Comparison of ENCODE assay signal across 10 mouse cellular contexts in genomic region chr11:105953402-105953801, GRCm38 (mm10). TPM values are rescaled to one million over a fixed set of nuclear protein-coding genes. Genes with fewer than 3 reads are reported as not detected.
A peak's percentile ranks its signal among the peaks of the same experiment; 100 is the strongest.
DNase-seq lines count a peak whose midpoint lies in the region; ATAC-seq and TF ChIP-seq lines count a peak whose summit lies in the region.
"Had no signal": no experiment of that assay in that cellular context is flagged by ENCODE, and none has a peak within 500 bp of the region (broad histone marks: within the 10 kb centered on the region; RNA-seq: fewer than 3 reads in every experiment).

No protein-coding gene starts in this region.

- H3K4me1 ChIP-seq in E14TG2a.4 (replicated peaks; ENCODE audit: low read depth, low read length), result peaks cover 78% of the 10 kb centered on the region
- H3K4me1 ChIP-seq in lung, embryonic 14.5 days (ENCODE audit: insufficient read depth), result no peaks in the 10 kb centered on the region

- H3K36me3 ChIP-seq in E14TG2a.4 (ENCODE audit: insufficient read depth, low read length), result no peaks in the 10 kb centered on the region
- no peaks in the 10 kb centered on the region for H3K36me3 ChIP-seq in lung, embryonic 14.5 days (ENCODE audit: insufficient read depth)

- no peak for TF ChIP-seq CTCF in E14TG2a.4 (conservative IDR thresholded peaks at IDR 0.05; ENCODE audit: low read length)
- TF ChIP-seq CTCF in lung, embryonic 14.5 days (IDR thresholded peaks at IDR 0.05; ENCODE audit: low read depth), result no peak

- peak overlapping the region; percentile 39; the same call in 1 of the 2 replicates for H3K4me3 ChIP-seq in E14TG2a.4 (replicated peaks; ENCODE audit: low read length)
- no peak overlapping the region for H3K4me3 ChIP-seq in lung, embryonic 14.5 days (ENCODE audit: low read depth, low read length)

- no peaks in the 10 kb centered on the region for H3K9me3 ChIP-seq in E14TG2a.4 (ENCODE audit: low read length)
- H3K9me3 ChIP-seq in lung, embryonic 14.5 days (ENCODE audit: low read depth, low read length), result no peaks in the 10 kb centered on the region

- 53% methylated on average over 6 of the region's 6 CpGs for WGBS in lung, embryonic 14.5 days

- peak; percentile 95 for DNase-seq in 416B (ENCODE audit: low read depth)
- DNase-seq in fat pad, adult 2 months (ENCODE audit: extremely low read depth, low read depth, low spot score), result peak; percentile 76
- peak; percentile 29 for DNase-seq in lung, embryonic 14.5 days
- DNase-seq in cerebellum, postnatal 10 days, result no peak
- no peak for DNase-seq in right cerebral cortex, postnatal 25 days
- DNase-seq in cerebellum, adult 11-12 months, result no peak
- no peak for DNase-seq in kidney, postnatal 4 days
- DNase-seq: embryo, embryonic 11 days; thymus, postnatal 36 days had no signal

- no peaks in the 10 kb centered on the region for H3K27me3 ChIP-seq in E14TG2a.4 (ENCODE audit: insufficient read depth, low read length)
- no peaks in the 10 kb centered on the region for H3K27me3 ChIP-seq in lung, embryonic 14.5 days (ENCODE audit: insufficient read depth, low read length)

- H3K4me2 ChIP-seq in lung, embryonic 14.5 days, result no peak overlapping the region

- H3K9ac ChIP-seq in lung, embryonic 14.5 days, result no peak overlapping the region

- no peak for ATAC-seq in lung, embryonic 14.5 days (ENCODE audit: insufficient read depth)

- no peak overlapping the region for H3K27ac ChIP-seq in lung, embryonic 14.5 days (ENCODE audit: low read depth)

RNA-seq across cellular contexts. Expression of gene Cyb561, which starts 0.3 kb away (rescaled TPM):
- polyA plus RNA-seq in lung, embryonic 14.5 days (2014; fragmentation: Nextera tagmentation; extraction: Ambion mirVana), result 26.5 and 28.3 TPM in 2 replicates

RNA-seq across cellular contexts. Expression of gene Ace, which starts 14.3 kb away (rescaled TPM):
- polyA plus RNA-seq in lung, embryonic 14.5 days (2014; fragmentation: Nextera tagmentation; extraction: Ambion mirVana), result 4.8 and 5.4 TPM in 2 replicates

RNA-seq across cellular contexts. Expression of gene Ace3, which starts 41.1 kb away (rescaled TPM):
- not detected in 2 replicates for polyA plus RNA-seq in lung, embryonic 14.5 days (2014; fragmentation: Nextera tagmentation; extraction: Ambion mirVana)

RNA-seq across cellular contexts. Expression of gene Kcnh6, which starts 54.5 kb away (rescaled TPM):
- 0.31 and 0.39 TPM in 2 replicates for polyA plus RNA-seq in lung, embryonic 14.5 days (2014; fragmentation: Nextera tagmentation; extraction: Ambion mirVana)

Comparison
In these comparisons a context has a peak if more than half of its experiments do, and no peak if none do; other contexts are left out.
1. DNase-seq: peak in 416B (single experiment), fat pad, adult 2 months (single experiment) and lung, embryonic 14.5 days (single experiment); none in cerebellum, postnatal 10 days (0 of 2), right cerebral cortex, postnatal 25 days (single experiment), cerebellum, adult 11-12 months (single experiment) and kidney, postnatal 4 days (0 of 2).